Mouse (Mus musculus): ENCODE data around the gene Plcg2.
A peak's percentile ranks its signal among the peaks of the same experiment; 100 is the strongest.

The Plcg2 gene

GRCm38 (mm10) chr8:117498179-117498914, at the start of gene Plcg2:
Gene Plcg2 (plus strand): TSS chr8:117498291.
- peak; percentile 19 for DNase-seq

GRCm38 (mm10) chr8:117451072-117451471, 47.0 kb upstream of the Plcg2 start:
- peak; percentile 71 for DNase-seq

GRCm38 (mm10) chr8:117453974-117454373, 44.1 kb upstream of the Plcg2 start:
- no peak for DNase-seq

- DNase-seq = no peak
These were observed 43.5 kb upstream of the Plcg2 start for GRCm38 (mm10) chr8:117454516-117455116.

- DNase-seq = no peak
These were observed 42.4 kb upstream of the Plcg2 start for GRCm38 (mm10) chr8:117455701-117456100.

GRCm38 (mm10) chr8:117458440-117458839, 39.7 kb upstream of the Plcg2 start:
- no peak for DNase-seq

- DNase-seq = no peak
These were observed 35.3 kb upstream of the Plcg2 start for GRCm38 (mm10) chr8:117462701-117463284.

- DNase-seq = no peak
These were observed 33.6 kb upstream of the Plcg2 start for GRCm38 (mm10) chr8:117464525-117464924.

- peak; percentile 75 for DNase-seq
These were observed 32.8 kb upstream of the Plcg2 start for GRCm38 (mm10) chr8:117465250-117465649.

- no peak for DNase-seq
These were observed 30.6 kb upstream of the Plcg2 start for GRCm38 (mm10) chr8:117467466-117467865.

GRCm38 (mm10) chr8:117469431-117470341, 28.4 kb upstream of the Plcg2 start:
- DNase-seq = peak; percentile 39

GRCm38 (mm10) chr8:117470342-117470781, 27.7 kb upstream of the Plcg2 start:
- DNase-seq = peak; percentile 93

- peak; percentile 72 for DNase-seq
These were observed 26.9 kb upstream of the Plcg2 start for GRCm38 (mm10) chr8:117471174-117471573.

GRCm38 (mm10) chr8:117471655-117472054, 26.4 kb upstream of the Plcg2 start:
- DNase-seq = no peak

- DNase-seq = no peak
These were observed 25.8 kb upstream of the Plcg2 start for GRCm38 (mm10) chr8:117472332-117472731.

GRCm38 (mm10) chr8:117474944-117475343, 23.1 kb upstream of the Plcg2 start:
- DNase-seq = peak; percentile 89

GRCm38 (mm10) chr8:117475819-117476218, 22.3 kb upstream of the Plcg2 start:
- DNase-seq = no peak

GRCm38 (mm10) chr8:117478082-117478481, 20.0 kb upstream of the Plcg2 start:
- no peak for DNase-seq

GRCm38 (mm10) chr8:117479996-117480395, 18.1 kb upstream of the Plcg2 start:
- no peak for DNase-seq

GRCm38 (mm10) chr8:117480516-117480915, 17.6 kb upstream of the Plcg2 start:
- DNase-seq = no peak

GRCm38 (mm10) chr8:117481830-117482229, 16.3 kb upstream of the Plcg2 start:
- no peak for DNase-seq

- no peak for DNase-seq
These were observed 13.4 kb upstream of the Plcg2 start for GRCm38 (mm10) chr8:117484731-117485130.

GRCm38 (mm10) chr8:117485316-117485715, 12.8 kb upstream of the Plcg2 start:
- no peak for DNase-seq

Measured in right cerebral cortex, adult 18-20 months (tissue).